Mouse (Mus musculus) brown adipose tissue, adult 24 weeks (tissue): ENCODE data around the gene Utp11. TPM values are rescaled to one million over a fixed set of nuclear protein-coding genes. Genes with fewer than 3 reads are reported as not detected.

Experiments used
- H3K27ac ChIP-seq: fragments of 200-500 bp; replicated peaks from 2 replicates; pipeline ENCODE4 v1.5.1; 2012; ENCODE audit warnings: low read depth, mild to moderate bottlenecking, low read length
- H3K4me1 ChIP-seq: fragments of 200-500 bp; 2 replicates; pipeline ENCODE4 v1.6.1; 2012; ENCODE audit warnings: low read length, mixed read lengths; ENCODE audit not compliant: control insufficient read depth, insufficient read depth, insufficient read length
- H3K4me3 ChIP-seq: fragments of 200-500 bp; 2 replicates; pipeline ENCODE4 v1.5.1; 2012; ENCODE audit warnings: low read depth, mild to moderate bottlenecking, low read length, moderate library complexity; ENCODE audit not compliant: insufficient read depth
- polyA plus RNA-seq: library from polyadenylated mRNA; stranded (reverse); fragments of >200 nt; gene quantifications from 2 replicates; pipeline ENCODE4 v1.2.4, GENCODE M21; 2012; ENCODE audit not compliant: missing spikeins, insufficient read depth, insufficient read length

The Utp11 gene
- polyA plus RNA-seq, 1 experiment = 20.9 TPM

GRCm38 (mm10) chr4:124667476-124668033, 25.8 kb downstream of the Utp11 start:
- Histone ChIP-seq H3K4me3 (no peak overlapping the region), H3K27ac (no peak overlapping the region), H3K4me1 (no peaks in the 10 kb centered on the region)

GRCm38 (mm10) chr4:124664604-124665003, 28.8 kb downstream of the Utp11 start:
- H3K27ac ChIP-seq = no peak overlapping the region
- no peaks in the 10 kb centered on the region for H3K4me1 ChIP-seq
- H3K4me3 ChIP-seq = no peak overlapping the region

GRCm38 (mm10) chr4:124664185-124664584, 29.2 kb downstream of the Utp11 start:
- Histone ChIP-seq H3K4me3 (no peak overlapping the region), H3K27ac (no peak overlapping the region), H3K4me1 (no peaks in the 10 kb centered on the region)

DNA sequence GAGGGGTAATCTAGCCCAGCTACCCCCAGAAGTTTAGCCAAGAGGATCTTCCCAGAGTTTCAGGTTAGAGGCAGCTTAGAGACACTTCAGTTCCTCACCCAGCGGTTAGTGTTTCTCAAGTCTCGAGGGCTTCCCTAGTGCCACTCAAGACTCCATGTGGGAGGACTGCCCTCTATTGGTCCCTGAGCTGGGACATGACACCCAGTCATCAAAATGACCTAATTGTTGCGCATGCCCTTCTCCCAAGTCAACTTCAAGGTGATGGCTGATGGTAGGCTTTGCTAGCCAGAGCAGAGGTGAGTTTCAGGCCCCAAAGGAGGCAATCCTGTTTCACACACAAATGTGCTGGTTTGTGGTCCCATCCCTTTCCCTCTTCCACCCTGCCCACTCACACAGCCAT, 30.4 kb downstream of the Utp11 start:
- Histone ChIP-seq H3K4me1 (no peaks in the 10 kb centered on the region; the same call in 1 of the 2 replicates), H3K4me3 (no peak overlapping the region), H3K27ac (no peak overlapping the region)

- no peak overlapping the region for H3K4me3 ChIP-seq
- H3K4me1 ChIP-seq = peaks cover 2% of the 10 kb centered on the region; the same call in 1 of the 2 replicates
- no peak overlapping the region for H3K27ac ChIP-seq
Measured at GRCm38 (mm10) chr4:124660603-124661002, 32.8 kb downstream of the Utp11 start.

DNA sequence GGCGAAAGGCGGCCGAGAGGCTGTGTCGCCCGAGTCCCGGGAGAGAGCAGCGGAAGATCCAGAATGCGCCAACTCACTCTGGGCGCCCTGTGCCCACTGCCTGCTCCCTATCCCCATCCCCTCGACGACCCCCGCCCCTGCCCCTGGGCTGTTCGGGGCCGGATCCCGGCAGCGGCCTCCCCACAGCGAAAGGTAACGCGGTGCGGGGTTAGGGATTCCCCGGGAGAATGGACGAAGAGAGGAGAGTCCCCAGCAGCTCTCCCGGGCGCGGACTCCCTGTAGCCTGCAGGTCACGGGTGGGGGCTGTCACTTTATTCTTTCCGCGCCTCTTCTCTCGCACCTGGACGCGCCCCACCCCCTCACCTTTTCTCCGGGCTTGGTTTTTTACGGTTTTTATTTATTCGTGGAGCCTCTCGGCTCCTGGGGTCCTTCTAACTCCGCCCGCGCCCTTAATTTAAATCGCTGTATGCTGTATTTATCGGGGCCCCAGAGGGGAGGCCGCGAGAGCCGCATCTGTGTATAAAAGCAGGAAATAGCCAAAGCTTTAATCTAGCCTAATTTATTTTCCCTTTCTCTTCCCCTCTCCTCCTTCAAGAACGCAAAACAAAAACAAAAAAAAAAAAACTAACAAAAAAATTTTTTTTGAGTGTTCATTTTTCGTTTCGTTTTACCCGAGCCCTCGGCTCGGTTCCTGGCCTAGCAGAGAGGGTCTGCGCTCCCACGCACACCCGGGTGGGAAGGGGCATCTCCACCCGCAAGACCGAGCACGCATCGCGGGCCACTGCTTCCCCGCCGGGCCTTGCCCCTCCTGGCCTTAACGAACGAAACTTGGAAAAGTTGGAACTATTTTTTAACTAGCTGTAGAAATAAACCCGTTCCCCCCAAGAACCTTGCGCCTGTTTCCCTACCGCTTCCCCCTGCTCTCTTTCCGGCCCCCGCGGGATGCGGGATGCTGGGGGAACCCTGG, 33.9 kb downstream of the Utp11 start:
- no peak overlapping the region for H3K27ac ChIP-seq
- H3K4me3 ChIP-seq = peak overlapping the region; percentile 35; the same call in 1 of the 2 replicates
- H3K4me1 ChIP-seq = peaks cover 2% of the 10 kb centered on the region; the same call in 1 of the 2 replicates

DNA sequence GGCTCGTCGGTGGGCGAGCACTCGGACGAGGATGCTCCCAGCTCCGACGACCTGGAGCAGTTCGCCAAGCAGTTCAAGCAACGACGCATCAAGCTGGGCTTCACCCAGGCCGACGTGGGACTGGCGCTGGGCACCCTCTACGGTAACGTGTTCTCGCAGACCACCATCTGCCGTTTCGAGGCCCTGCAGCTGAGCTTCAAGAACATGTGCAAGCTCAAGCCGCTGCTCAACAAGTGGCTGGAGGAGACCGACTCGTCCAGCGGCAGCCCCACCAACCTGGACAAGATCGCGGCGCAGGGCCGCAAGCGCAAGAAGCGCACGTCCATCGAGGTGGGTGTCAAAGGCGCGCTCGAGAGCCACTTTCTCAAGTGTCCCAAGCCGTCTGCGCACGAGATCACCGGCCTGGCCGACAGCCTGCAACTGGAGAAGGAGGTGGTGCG, 35.0 kb downstream of the Utp11 start:
- peaks cover 2% of the 10 kb centered on the region; the same call in 1 of the 2 replicates for H3K4me1 ChIP-seq
- peak overlapping the region; percentile 8 for H3K4me3 ChIP-seq
- H3K27ac ChIP-seq = no peak overlapping the region

GRCm38 (mm10) chr4:124657781-124658180, 35.6 kb downstream of the Utp11 start:
- H3K27ac ChIP-seq = no peak overlapping the region
- H3K4me1 ChIP-seq = peaks cover 2% of the 10 kb centered on the region; the same call in 1 of the 2 replicates
- peak overlapping the region; percentile 53 for H3K4me3 ChIP-seq

- peak overlapping the region; percentile 66 for H3K4me3 ChIP-seq
- peaks cover 2% of the 10 kb centered on the region; the same call in 1 of the 2 replicates for H3K4me1 ChIP-seq
- H3K27ac ChIP-seq = no peak overlapping the region
Measured at GRCm38 (mm10) chr4:124656854-124657650, 36.3 kb downstream of the Utp11 start.

DNA sequence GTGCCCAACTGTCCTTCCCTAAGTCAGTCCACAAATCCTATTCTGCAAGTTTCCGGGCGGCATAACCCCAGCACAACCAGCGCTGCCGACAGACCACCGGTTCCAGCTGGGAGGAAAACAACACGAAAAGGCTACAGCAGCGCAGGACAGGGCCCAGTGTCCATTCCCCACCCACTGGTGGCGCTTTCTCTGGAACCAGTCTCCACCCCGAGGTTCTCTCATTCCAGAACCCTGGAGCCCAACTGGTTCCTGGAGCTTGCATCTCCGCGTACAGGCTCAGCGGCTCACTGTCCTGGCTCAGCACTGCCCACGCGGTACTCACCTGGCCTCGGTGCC, 36.9 kb downstream of the Utp11 start, which contains the start of gene Pou3f1:
Pou3f1 (plus strand) TSS at position 290 of the 336 bp plus-strand sequence.
- Histone ChIP-seq H3K27ac (no peak within 1 kb of the TSS), H3K4me3 (peak within 1 kb of the TSS; percentile 66), H3K4me1 (peaks cover 2% of the 10 kb centered on the region; the same call in 1 of the 2 replicates)

- Histone ChIP-seq H3K27ac (no peak overlapping the region), H3K4me1 (peaks cover 2% of the 10 kb centered on the region; the same call in 1 of the 2 replicates), H3K4me3 (no peak overlapping the region)
Measured at GRCm38 (mm10) chr4:124652886-124653285, 40.5 kb downstream of the Utp11 start.

DNA sequence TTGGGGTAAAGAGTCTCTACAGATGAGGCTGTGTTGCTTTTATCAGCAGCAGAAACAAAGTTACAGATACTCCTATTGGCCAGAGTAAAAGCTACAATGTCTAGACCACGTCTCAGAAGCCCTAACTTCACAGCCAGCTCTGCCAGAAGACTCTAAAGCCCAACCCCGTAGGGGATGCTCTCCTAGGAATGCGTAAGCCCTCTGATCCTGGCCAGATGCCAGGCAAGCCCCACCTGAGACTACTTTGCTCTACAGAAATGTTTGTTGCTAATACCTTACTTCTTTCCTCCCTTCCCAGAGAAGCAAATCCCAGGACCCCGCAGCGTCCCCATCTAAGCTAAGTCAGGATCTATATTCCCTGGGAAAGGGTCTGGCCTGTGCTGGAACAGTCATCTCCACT, 45.5 kb downstream of the Utp11 start:
- no peak overlapping the region for H3K27ac ChIP-seq
- peaks cover 6% of the 10 kb centered on the region for H3K4me1 ChIP-seq

DNA sequence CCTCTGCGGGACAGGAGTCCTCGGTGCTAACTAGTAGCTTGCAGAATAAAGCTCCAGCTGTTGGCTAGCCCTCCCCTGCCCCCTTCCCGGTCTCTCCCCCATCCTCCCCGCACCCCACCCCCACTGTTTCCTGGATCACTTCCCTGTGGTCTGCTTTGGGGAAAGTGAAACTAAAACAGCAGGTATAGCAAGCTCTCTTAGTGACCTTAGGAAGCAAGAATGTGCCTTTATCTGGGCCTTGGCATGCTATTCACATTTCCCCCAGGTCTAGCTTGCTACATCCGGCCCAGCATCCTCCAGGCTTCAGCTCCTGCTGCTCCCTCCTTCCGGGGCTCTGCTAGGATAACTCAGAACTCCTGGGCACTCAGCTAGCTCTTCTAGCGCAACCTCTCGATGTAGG, 46.8 kb downstream of the Utp11 start:
- peak overlapping the region; percentile 44 for H3K4me3 ChIP-seq
- H3K27ac ChIP-seq = no peak overlapping the region
- H3K4me1 ChIP-seq = peaks cover 6% of the 10 kb centered on the region

More for the DNA sequence above, 45.5 kb downstream of the Utp11 start:
- H3K4me3 ChIP-seq = no peak overlapping the region

DNA sequence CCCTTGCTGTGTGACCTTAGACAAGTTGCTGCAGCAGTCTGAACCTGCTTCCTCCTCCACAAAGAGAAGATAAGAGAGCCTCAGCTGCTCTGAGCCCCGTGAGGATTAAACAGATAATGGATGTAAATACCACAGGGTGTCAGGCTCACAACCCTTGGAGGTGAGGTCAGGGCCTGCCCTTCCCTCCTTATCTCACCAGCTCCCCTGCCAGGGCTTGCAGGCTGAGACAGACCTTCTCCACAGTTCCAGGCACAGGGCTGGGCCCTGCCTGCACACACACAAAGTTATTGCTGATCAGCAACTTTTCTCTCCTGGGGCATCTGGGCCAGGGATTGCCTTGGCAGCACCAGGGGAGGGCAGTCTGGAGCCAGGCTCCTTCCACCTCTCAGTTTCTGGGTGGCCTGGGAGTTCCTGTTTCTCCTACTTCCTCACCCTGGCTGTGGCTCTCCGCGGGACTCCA, 48.4 kb downstream of the Utp11 start:
- Histone ChIP-seq H3K4me1 (peaks cover 6% of the 10 kb centered on the region), H3K27ac (no peak overlapping the region), H3K4me3 (no peak overlapping the region)

- no peak overlapping the region for H3K27ac ChIP-seq
- no peak overlapping the region for H3K4me3 ChIP-seq
- peaks cover 6% of the 10 kb centered on the region for H3K4me1 ChIP-seq
Measured at GRCm38 (mm10) chr4:124643859-124644258, 49.5 kb downstream of the Utp11 start.
